Mouse (Mus musculus): ENCODE results near the gene Tppp2. TPM values are rescaled to one million over a fixed set of nuclear protein-coding genes. Genes with fewer than 3 reads are reported as not detected.

Tppp2 gene
- polyA plus RNA-seq, 2 experiments: not detected

DNA sequence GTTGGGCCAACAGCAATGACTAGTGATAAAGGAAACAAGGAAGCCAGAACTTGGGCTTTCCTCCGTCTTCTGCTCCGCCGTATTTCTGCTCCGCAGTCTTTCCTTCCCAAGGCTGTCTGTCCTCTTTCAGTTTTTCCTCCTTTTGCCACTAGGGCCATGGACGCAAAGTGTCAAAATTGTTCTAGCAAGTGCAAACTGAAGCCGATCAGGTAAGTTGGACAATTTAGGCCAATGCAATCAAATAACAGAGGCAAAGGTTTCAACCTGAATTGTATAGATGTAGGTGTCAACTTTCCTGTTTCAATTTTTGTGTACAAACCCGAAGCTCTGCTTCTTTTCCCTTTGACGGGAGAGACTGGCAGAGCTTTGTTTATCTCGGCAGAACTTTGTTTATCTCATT, 11.7 kb downstream of the Tppp2 start:
- H3K36me3 ChIP-seq (replicated peaks; ENCODE audit: control insufficient read depth, insufficient read depth, low read depth): no peaks in the 10 kb centered on the region
- 60% methylated on average over 9 of the region's 9 CpGs for WGBS (ENCODE audit: insufficient replicate concordance)
- H3K4me3 ChIP-seq (ENCODE audit: insufficient read depth in 1 of 2, low read depth in 2 of 2, low read length in 2 of 2): no peak overlapping the region
- H3K27me3 ChIP-seq (ENCODE audit: control insufficient read depth, insufficient read depth, low read length): no peaks in the 10 kb centered on the region
- peaks cover 0 to 9% of the 10 kb centered on the region in 2 experiments; a peak in 1 of 4 replicates for H3K4me1 ChIP-seq (replicated peaks; ENCODE audit: control insufficient read depth in 2 of 2, insufficient read depth in 2 of 2, low read length in 1 of 2)
- no peak for DNase-seq (ENCODE audit: low read depth in 3 of 3, low spot score in 3 of 3)
- no peak overlapping the region for H3K4me2 ChIP-seq (ENCODE audit: low read depth)
- H3K9ac ChIP-seq (replicated peaks): no peak overlapping the region
- no peak overlapping the region for H3K27ac ChIP-seq
- H3K9me3 ChIP-seq (ENCODE audit: control insufficient read depth, low read length): no peaks in the 10 kb centered on the region
- TF ChIP-seq EP300 (IDR thresholded peaks at IDR 0.05; ENCODE audit: low read depth) (no peak), CTCF (IDR thresholded peaks at IDR 0.05; ENCODE audit: low read depth) (no peak)
- ATAC-seq (ENCODE audit: insufficient read depth): no peak

DNA sequence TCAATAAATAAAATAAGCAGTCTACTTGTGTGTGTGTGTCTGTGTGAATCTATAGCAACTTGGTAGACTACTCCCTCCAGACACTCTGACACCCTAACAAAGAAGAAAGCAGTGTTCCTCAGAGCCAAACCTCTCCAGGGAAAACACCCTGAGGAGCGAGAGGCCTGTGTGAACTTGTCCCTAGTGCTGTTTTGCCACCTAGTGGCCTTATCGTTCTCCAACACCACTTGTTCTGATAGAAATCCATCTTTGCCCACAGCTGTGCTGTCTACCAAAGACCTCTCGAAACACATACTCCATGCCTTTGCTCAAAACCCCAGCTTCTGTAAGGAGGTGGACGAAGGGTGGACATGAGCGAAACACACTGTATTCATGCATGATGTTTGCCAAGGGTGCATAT, 12.6 kb downstream of the Tppp2 start:
- Histone ChIP-seq H3K4me2 (ENCODE audit: low read depth) (no peak overlapping the region), H3K27me3 (ENCODE audit: control insufficient read depth, insufficient read depth, low read length) (no peaks in the 10 kb centered on the region), H3K36me3 (replicated peaks; ENCODE audit: control insufficient read depth, insufficient read depth, low read depth) (no peaks in the 10 kb centered on the region), H3K4me3 (ENCODE audit: insufficient read depth in 1 of 2, low read depth in 2 of 2, low read length in 2 of 2) (no peak overlapping the region), H3K27ac (no peak overlapping the region), H3K4me1 (replicated peaks; ENCODE audit: control insufficient read depth in 2 of 2, insufficient read depth in 2 of 2, low read length in 1 of 2) (peaks cover 0 to 9% of the 10 kb centered on the region in 2 experiments; a peak in 1 of 4 replicates), H3K9me3 (ENCODE audit: control insufficient read depth, low read length) (no peaks in the 10 kb centered on the region), H3K9ac (replicated peaks) (no peak overlapping the region)
- DNase-seq (ENCODE audit: low read depth in 3 of 3, low spot score in 3 of 3): no peak
- TF ChIP-seq CTCF (IDR thresholded peaks at IDR 0.05; ENCODE audit: low read depth): peak; percentile 63
- no peak for TF ChIP-seq EP300 (IDR thresholded peaks at IDR 0.05; ENCODE audit: low read depth)
- WGBS (ENCODE audit: insufficient replicate concordance): 28% methylated on average over 5 of the region's 5 CpGs
- ATAC-seq (ENCODE audit: insufficient read depth): 0 out of 2 replicates have a peak, but pooled peaks have one; percentile 33

DNA sequence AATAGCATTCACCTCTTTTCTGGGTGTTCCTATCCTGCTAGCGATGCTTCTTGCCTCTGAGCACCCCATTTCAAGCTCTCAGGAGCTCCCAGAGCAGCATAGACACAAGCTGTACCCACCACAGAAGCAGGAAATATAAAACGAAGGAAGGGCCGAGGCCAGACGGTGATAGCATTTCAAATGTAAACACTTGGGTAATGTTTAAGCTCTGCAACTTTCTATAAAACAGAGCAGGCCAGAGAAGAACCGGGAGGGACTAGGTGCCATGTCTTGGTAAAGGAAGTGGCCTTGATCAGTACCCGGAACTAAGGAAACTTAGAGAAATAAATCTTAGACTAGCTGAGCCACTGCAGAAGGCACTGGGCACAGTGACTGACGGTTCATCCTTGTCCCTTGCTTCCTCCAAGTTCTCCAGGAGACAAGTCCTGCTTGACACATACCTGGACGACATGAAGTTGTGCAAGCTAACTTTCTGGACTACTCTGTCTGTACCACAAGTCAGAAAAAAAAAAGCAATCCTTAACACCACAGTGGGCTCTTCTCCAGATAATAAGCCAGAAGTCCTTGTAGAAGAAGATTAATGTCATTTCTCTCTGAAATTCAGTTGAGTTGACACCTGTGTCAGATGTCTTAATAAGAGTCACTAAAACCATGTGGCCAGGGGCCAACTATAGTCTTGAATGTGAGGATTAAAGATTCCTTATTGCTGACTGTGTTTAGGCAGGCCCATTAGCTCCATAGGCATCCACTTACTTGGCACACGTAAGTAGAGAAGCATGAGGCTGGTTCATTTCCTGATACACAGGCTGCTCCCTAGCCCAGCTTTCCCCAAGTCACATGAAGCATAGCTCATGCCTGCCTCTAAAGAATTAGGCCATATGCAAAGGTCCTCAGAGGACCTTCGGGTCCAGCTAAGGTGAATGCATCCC, 14.1 kb downstream of the Tppp2 start:
- H3K9me3 ChIP-seq (ENCODE audit: control insufficient read depth, low read length): no peaks in the 10 kb centered on the region
- DNase-seq (ENCODE audit: low read depth in 3 of 3, low spot score in 3 of 3): no peak
- no peak overlapping the region for H3K4me3 ChIP-seq (ENCODE audit: insufficient read depth in 1 of 2, low read depth in 2 of 2, low read length in 2 of 2)
- WGBS (ENCODE audit: insufficient replicate concordance): 38% methylated on average over 10 of the region's 10 CpGs
- H3K4me1 ChIP-seq (replicated peaks; ENCODE audit: control insufficient read depth in 2 of 2, insufficient read depth in 2 of 2, low read length in 1 of 2): peaks cover 0 to 9% of the 10 kb centered on the region in 2 experiments; a peak in 1 of 4 replicates
- no peak for ATAC-seq (ENCODE audit: insufficient read depth)
- H3K27me3 ChIP-seq (ENCODE audit: control insufficient read depth, insufficient read depth, low read length): no peaks in the 10 kb centered on the region
- no peak for TF ChIP-seq EP300 (IDR thresholded peaks at IDR 0.05; ENCODE audit: low read depth)
- no peak for TF ChIP-seq CTCF (IDR thresholded peaks at IDR 0.05; ENCODE audit: low read depth)
- H3K36me3 ChIP-seq (replicated peaks; ENCODE audit: control insufficient read depth, insufficient read depth, low read depth): no peaks in the 10 kb centered on the region
- H3K4me2 ChIP-seq (ENCODE audit: low read depth): no peak overlapping the region
- H3K27ac ChIP-seq: no peak overlapping the region
- no peak overlapping the region for H3K9ac ChIP-seq (replicated peaks)

- Histone ChIP-seq H3K9ac (replicated peaks) (no peak overlapping the region), H3K27ac (no peak overlapping the region), H3K36me3 (replicated peaks; ENCODE audit: control insufficient read depth, insufficient read depth, low read depth) (no peaks in the 10 kb centered on the region), H3K9me3 (ENCODE audit: control insufficient read depth, low read length) (no peaks in the 10 kb centered on the region), H3K4me2 (ENCODE audit: low read depth) (no peak overlapping the region), H3K4me3 (ENCODE audit: insufficient read depth in 1 of 2, low read depth in 2 of 2, low read length in 2 of 2) (no peak overlapping the region), H3K4me1 (replicated peaks; ENCODE audit: control insufficient read depth in 2 of 2, insufficient read depth in 2 of 2, low read length in 1 of 2) (peaks cover 0 to 6% of the 10 kb centered on the region in 2 experiments; a peak in 1 of 4 replicates), H3K27me3 (ENCODE audit: control insufficient read depth, insufficient read depth, low read length) (no peaks in the 10 kb centered on the region)
- no peak for DNase-seq (ENCODE audit: low read depth in 3 of 3, low spot score in 3 of 3)
- TF ChIP-seq CTCF (IDR thresholded peaks at IDR 0.05; ENCODE audit: low read depth): no peak
- no peak for TF ChIP-seq EP300 (IDR thresholded peaks at IDR 0.05; ENCODE audit: low read depth)
- no peak for ATAC-seq (ENCODE audit: insufficient read depth)
- 75% methylated on average over 9 of the region's 9 CpGs for WGBS (ENCODE audit: insufficient replicate concordance)
Observed at GRCm38 (mm10) chr14:51939005-51939404, 20.8 kb downstream of the Tppp2 start.

DNA sequence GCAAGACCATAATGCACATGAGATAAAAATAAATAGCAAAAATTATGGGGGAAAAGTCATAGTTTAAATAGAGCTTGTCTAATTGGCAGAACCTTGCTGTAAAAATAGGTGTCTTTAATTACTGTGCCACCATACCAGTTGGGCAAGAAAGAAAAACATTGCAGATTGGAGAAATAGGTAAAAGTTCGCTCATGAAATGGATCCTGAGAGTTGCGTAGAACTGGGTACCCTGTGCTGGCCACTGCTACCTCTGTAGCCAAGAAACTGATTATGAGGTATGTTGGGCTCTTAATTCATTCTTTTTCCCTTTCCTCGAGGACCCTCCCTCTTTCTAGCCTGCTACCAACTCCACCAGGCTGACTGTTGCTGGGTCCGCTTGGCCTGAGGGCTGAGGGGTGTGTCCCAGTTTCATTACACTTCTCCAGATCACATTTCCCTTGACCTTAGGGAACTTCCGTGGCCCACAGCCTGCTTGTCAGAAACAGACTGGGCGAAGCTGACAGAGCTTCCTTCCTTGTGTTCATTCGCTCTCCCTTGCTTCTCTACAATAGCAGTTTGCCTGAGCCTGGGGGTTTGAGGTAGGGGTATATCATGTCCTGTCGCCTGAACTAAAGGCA, 22.8 kb downstream of the Tppp2 start:
- 35% methylated on average over 8 of the region's 8 CpGs for WGBS (ENCODE audit: insufficient replicate concordance)
- Histone ChIP-seq H3K27me3 (ENCODE audit: control insufficient read depth, insufficient read depth, low read length) (no peaks in the 10 kb centered on the region), H3K4me1 (replicated peaks; ENCODE audit: control insufficient read depth in 2 of 2, insufficient read depth in 2 of 2, low read length in 1 of 2) (peaks cover 0 to 6% of the 10 kb centered on the region in 2 experiments; a peak in 1 of 4 replicates), H3K9ac (replicated peaks) (no peak overlapping the region), H3K27ac (no peak overlapping the region), H3K4me2 (ENCODE audit: low read depth) (peak overlapping the region; percentile 8; the same call in 1 of the 2 replicates), H3K36me3 (replicated peaks; ENCODE audit: control insufficient read depth, insufficient read depth, low read depth) (no peaks in the 10 kb centered on the region), H3K4me3 (ENCODE audit: insufficient read depth in 1 of 2, low read depth in 2 of 2, low read length in 2 of 2) (no peak overlapping the region), H3K9me3 (ENCODE audit: control insufficient read depth, low read length) (no peaks in the 10 kb centered on the region)
- DNase-seq (ENCODE audit: low read depth in 3 of 3, low spot score in 3 of 3) (no peak), ATAC-seq (ENCODE audit: insufficient read depth) (no peak)
- no peak for TF ChIP-seq EP300 (IDR thresholded peaks at IDR 0.05; ENCODE audit: low read depth)

All from liver, embryonic 14.5 days (tissue).